8 mouse cellular contexts compared by ENCODE assay signal in the genomic region with DNA sequence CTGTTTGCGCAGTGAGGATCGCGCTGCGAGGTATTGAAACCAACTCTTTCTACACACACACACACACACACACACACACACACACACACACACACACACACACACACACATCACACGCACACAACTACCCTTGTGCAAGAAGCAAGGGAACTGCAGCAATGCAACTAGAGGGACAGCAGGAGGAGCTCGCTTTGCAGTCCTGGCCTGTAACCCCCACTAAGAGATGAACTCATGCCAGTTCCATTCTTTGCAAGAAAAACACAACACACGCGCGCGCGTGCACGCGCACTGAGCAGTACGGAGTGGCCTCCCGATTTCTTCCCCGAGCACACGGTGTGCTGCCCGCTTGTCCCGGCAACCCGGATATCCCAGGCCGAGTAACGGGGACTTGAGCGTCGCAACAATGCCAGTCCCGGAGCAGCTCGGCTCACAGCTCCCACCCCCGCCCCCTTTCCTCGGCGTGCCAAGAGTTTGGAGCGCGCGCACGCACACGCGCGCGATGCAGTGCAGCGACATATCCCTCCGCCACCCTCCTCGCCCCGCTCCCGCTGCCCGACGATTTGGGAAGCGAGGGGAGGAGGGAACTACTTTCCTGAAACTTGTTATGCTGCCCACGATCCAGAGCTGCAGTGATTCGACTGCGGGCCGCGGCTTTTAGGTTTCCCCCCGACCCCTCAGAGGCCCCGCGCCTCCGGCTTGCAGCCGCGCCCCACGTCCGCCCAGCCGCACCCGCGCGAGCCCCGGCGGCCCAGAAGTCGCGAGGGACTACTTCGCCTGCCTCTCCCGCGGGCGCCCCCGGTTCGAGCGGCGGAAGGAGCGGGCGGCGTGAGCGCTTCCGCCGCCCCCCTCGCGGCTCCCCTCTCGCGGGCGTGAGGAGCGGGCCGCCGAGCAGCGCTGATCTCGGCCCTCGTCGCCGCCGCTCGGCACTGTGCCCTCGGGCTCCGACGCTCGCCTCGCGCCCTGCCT. TPM values are rescaled to one million over a fixed set of nuclear protein-coding genes. Genes with fewer than 3 reads are reported as not detected.
DNase-seq lines count a peak whose midpoint lies in the region; ATAC-seq and TF ChIP-seq lines count a peak whose summit lies in the region.

No protein-coding gene starts in this region.

- H3K27me3 ChIP-seq in heart, embryonic 12.5 days (replicated peaks) = no peaks in the 10 kb centered on the region
- no peaks in the 10 kb centered on the region for H3K27me3 ChIP-seq in kidney, postnatal 0 days (ENCODE audit: insufficient read depth, low read length)
- H3K27me3 ChIP-seq in liver, embryonic 11.5 days (replicated peaks; ENCODE audit: control insufficient read depth, insufficient read depth, low read length) = no peaks in the 10 kb centered on the region
- H3K27me3 ChIP-seq in stomach, embryonic 14.5 days (ENCODE audit: control insufficient read depth, insufficient read depth, low read length) = no peaks in the 10 kb centered on the region

- peak overlapping the region; percentile 67 for H3K4me3 ChIP-seq in heart, embryonic 12.5 days
- H3K4me3 ChIP-seq in kidney, postnatal 0 days (replicated peaks; ENCODE audit: low read depth, low read length) = peak overlapping the region; percentile 81
- peak overlapping the region; percentile 89 for H3K4me3 ChIP-seq in liver, embryonic 11.5 days (ENCODE audit: low read depth, low read length)
- H3K4me3 ChIP-seq in stomach, embryonic 14.5 days (ENCODE audit: low read depth, low read length) = peak overlapping the region; percentile 97

- peak; percentile 94 for DNase-seq in CD4-positive helper T cell, adult 2 months (ENCODE audit: low read depth, low spot score)
- peak; percentile 94 for DNase-seq in brain, embryonic 18.5 days (ENCODE audit: low read depth, low spot score)
- peak; percentile 96 for DNase-seq in kidney, postnatal 0 days (ENCODE audit: low spot score)
- DNase-seq in liver, embryonic 11.5 days (ENCODE audit: low spot score) = peak; percentile 87
- DNase-seq in naive thymus-derived CD4-positive, alpha-beta T cell, adult 2 months (ENCODE audit: low read depth) = peak; percentile 92

- peak overlapping the region; percentile 72 for H3K4me2 ChIP-seq in heart, embryonic 12.5 days
- H3K4me2 ChIP-seq in kidney, postnatal 0 days (ENCODE audit: low read length) = peak overlapping the region; percentile 71
- peak overlapping the region; percentile 87 for H3K4me2 ChIP-seq in liver, embryonic 11.5 days
- H3K4me2 ChIP-seq in stomach, embryonic 14.5 days (replicated peaks; ENCODE audit: low read depth, low read length) = peak overlapping the region; percentile 82

- no peaks in the 10 kb centered on the region for H3K36me3 ChIP-seq in heart, embryonic 12.5 days
- H3K36me3 ChIP-seq in kidney, postnatal 0 days (ENCODE audit: insufficient read depth, low read length) = no peaks in the 10 kb centered on the region
- no peaks in the 10 kb centered on the region for H3K36me3 ChIP-seq in liver, embryonic 11.5 days (ENCODE audit: control insufficient read depth, insufficient read depth, low read length)
- no peaks in the 10 kb centered on the region for H3K36me3 ChIP-seq in stomach, embryonic 14.5 days (ENCODE audit: control insufficient read depth, insufficient read depth, low read length)

- H3K9me3 ChIP-seq in heart, embryonic 12.5 days (replicated peaks) = no peaks in the 10 kb centered on the region
- H3K9me3 ChIP-seq in kidney, postnatal 0 days (replicated peaks; ENCODE audit: low read length) = no peaks in the 10 kb centered on the region
- no peaks in the 10 kb centered on the region for H3K9me3 ChIP-seq in liver, embryonic 11.5 days (ENCODE audit: control insufficient read depth, low read length)
- no peaks in the 10 kb centered on the region for H3K9me3 ChIP-seq in stomach, embryonic 14.5 days (ENCODE audit: control insufficient read depth, low read depth, low read length)

- ATAC-seq in erythroid progenitor cell, adult 5-6 weeks (replicated peaks; ENCODE audit: low FRiP score, poor library complexity, severe bottlenecking) = peak; percentile 67
- peak; percentile 73 for ATAC-seq in heart, embryonic 12.5 days (ENCODE audit: insufficient number of reproducible peaks, low FRiP score)
- peak; percentile 83 for ATAC-seq in kidney, postnatal 0 days (replicated peaks; ENCODE audit: low FRiP score, low read depth)
- ATAC-seq in liver, embryonic 11.5 days (replicated peaks; ENCODE audit: low FRiP score) = peak; percentile 72
- ATAC-seq in stomach, embryonic 14.5 days (ENCODE audit: insufficient number of reproducible peaks, insufficient read depth, low FRiP score, low read depth) = peak; percentile 76

- peak overlapping the region; percentile 96 for H3K9ac ChIP-seq in heart, embryonic 12.5 days
- peak overlapping the region; percentile 99 for H3K9ac ChIP-seq in kidney, postnatal 0 days (ENCODE audit: low read depth, low read length)
- peak overlapping the region; percentile 92 for H3K9ac ChIP-seq in liver, embryonic 11.5 days (ENCODE audit: low read depth, low read length)
- peak overlapping the region; percentile 99 for H3K9ac ChIP-seq in stomach, embryonic 14.5 days (replicated peaks; ENCODE audit: low read depth, low read length)

- peak; percentile 68 for TF ChIP-seq CTCF in kidney, postnatal 0 days (IDR thresholded peaks at IDR 0.05; ENCODE audit: low read depth)

- peak overlapping the region; percentile 99 for H3K27ac ChIP-seq in heart, embryonic 12.5 days (ENCODE audit: poor library complexity, severe bottlenecking)
- H3K27ac ChIP-seq in kidney, postnatal 0 days = peak overlapping the region; percentile 99
- H3K27ac ChIP-seq in liver, embryonic 11.5 days (ENCODE audit: low read depth, low read length) = peak overlapping the region; percentile 82
- H3K27ac ChIP-seq in stomach, embryonic 14.5 days (ENCODE audit: low read length) = peak overlapping the region; percentile 100

- under 1% methylated on average over 101 of the region's 101 CpGs for WGBS in heart, embryonic 12.5 days
- under 1% methylated on average over 79 of the region's 101 CpGs for WGBS in kidney, postnatal 0 days
- under 1% methylated on average over 100 of the region's 101 CpGs for WGBS in liver, embryonic 11.5 days
- WGBS in stomach, embryonic 14.5 days = under 1% methylated on average over 83 of the region's 101 CpGs

- H3K4me1 ChIP-seq in heart, embryonic 12.5 days (replicated peaks) = peaks cover 12% of the 10 kb centered on the region
- 0 out of 2 replicates have a peak, but pooled peaks cover 3% of the 10 kb centered on the region for H3K4me1 ChIP-seq in kidney, postnatal 0 days (replicated peaks; ENCODE audit: insufficient read depth, low read length)
- H3K4me1 ChIP-seq in liver, embryonic 11.5 days (replicated peaks; ENCODE audit: control insufficient read depth, insufficient read depth, low read length) = peaks cover 8% of the 10 kb centered on the region
- peaks cover 14% of the 10 kb centered on the region; the same call in 1 of the 2 replicates for H3K4me1 ChIP-seq in stomach, embryonic 14.5 days (ENCODE audit: control insufficient read depth, insufficient read depth, low read length)

RNA-seq across cellular contexts. Expression of a gene that starts 0.6 kb away (rescaled TPM):
- 0.72 and 7.5 TPM in 2 replicates for total RNA-seq in erythroid progenitor cell, adult 5-6 weeks (2015; ENCODE audit: low replicate concordance)
- total RNA-seq in erythroid progenitor cell, adult 5-6 weeks (2017; ENCODE audit: low replicate concordance) = 4.2 and 7.2 TPM in 2 replicates
- polyA plus RNA-seq in heart, embryonic 12.5 days (2016; fragmentation: Nextera tagmentation; extraction: Ambion mirVana) = 13.8 and 14.7 TPM in 2 replicates
- polyA plus RNA-seq in kidney, postnatal 0 days (2015; fragmentation: Nextera tagmentation; extraction: Ambion mirVana) = 16.2 and 17.5 TPM in 2 replicates
- polyA plus RNA-seq in liver, embryonic 11.5 days (2014; fragmentation: Nextera tagmentation; extraction: Ambion mirVana) = 7.5 and 7.7 TPM in 2 replicates
- 18.0 and 19.1 TPM in 2 replicates for polyA plus RNA-seq in stomach, embryonic 14.5 days (2014; fragmentation: Nextera tagmentation; extraction: Ambion mirVana)

Comparison
In these comparisons a context has a peak if more than half of its experiments do, and no peak if none do; other contexts are left out.
1. Peak in every context shown above with its lines: DNase-seq, ATAC-seq, H3K4me3 ChIP-seq and H3K27ac ChIP-seq.